Mouse (Mus musculus) hindlimb bud, embryonic 11.5 days (tissue): ENCODE measurements around the gene Prkcz.
"Not testable (repeated sequence)": the region's sequence is repeated elsewhere in the genome, so short reads cannot be mapped to it uniquely, and the experiment has no call there.

ENCODE experiments used
- DNase-seq: peaks from one replicate; pipeline ENCODE4 v3.0.0-alpha.2; 2012; ENCODE audit warnings: low read depth, low spot score; ENCODE audit errors: extremely low spot score

The Prkcz gene

DNA sequence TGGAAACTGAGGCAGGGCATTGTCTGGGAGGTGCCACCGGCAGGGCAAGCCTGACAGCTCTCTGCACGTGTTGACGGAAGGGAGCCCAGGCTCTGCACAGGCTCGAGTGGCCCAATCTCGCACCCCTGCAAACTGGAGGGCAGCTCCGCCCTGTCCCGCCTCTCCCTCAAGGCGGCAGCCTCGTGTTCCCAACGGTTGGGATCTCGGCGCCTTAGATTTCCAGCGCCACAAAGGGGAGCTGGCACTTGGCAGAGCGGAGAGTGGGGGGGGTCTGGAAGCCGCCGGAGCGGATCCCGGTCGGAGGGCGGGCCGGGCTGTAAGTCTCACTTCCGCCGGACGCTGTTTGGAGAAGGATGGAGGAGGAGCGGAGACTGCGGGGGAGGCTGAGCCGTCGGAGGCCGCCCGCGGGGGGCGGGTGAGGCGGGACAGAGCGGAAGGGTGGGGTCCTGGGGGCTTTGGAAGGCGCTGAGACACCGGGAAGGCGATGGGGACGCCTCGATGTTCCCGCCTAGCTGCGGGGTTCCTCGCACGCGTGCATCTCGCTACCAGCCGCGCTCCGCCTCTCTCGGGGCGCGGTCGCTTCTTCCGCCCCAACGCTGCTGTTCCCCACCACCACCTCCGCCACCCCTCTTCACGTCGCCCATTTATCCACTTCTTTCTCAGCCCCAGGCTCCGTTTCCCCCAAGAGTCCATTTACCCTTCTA, 111.4 kb downstream of the Prkcz start, which contains the start of gene Faap20:
Gene Faap20 (plus strand): TSS at position 155 of the 704 bp plus-strand sequence.
- no peak for DNase-seq

DNA sequence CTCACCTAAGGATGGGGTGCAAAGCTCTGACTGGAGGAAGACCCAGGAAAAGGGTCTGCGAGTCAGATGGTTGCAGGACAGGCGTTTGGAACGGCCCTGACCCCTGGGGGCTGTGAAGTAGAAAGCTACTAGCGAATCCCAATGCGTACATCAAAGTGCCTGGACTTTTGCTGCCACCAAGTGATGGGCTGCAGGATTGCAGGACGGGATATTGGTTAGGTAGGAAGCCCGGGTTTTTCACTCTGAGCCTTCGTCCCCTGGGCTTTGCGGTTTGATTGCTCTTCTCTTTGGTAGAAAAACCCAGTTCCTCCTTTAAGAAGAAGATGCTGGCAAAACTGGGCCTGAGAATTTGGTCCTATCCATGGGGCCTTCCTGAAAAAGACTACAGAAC, 111.9 kb downstream of the Prkcz start:
- DNase-seq = peak; percentile 98

DNA sequence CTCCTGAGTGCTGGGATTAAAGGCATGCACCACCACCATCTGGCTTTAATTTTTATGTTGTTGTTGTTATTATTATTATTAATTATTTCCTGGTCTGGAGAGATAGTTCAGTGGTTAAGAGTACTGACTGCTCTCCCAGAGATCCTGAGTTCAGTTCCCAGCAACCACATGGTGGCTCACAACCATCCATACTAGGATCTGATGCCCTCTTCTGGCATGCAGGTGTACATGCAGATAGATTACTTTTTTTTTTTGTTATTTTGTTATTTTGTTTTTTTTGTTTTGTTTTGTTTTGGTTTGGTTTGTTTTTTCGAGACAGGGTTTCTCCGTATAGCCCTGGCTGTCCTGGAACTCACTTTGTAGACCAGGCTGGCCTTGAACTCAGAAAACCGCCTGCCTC, 113.1 kb downstream of the Prkcz start:
- not testable (repeated sequence) for DNase-seq

DNA sequence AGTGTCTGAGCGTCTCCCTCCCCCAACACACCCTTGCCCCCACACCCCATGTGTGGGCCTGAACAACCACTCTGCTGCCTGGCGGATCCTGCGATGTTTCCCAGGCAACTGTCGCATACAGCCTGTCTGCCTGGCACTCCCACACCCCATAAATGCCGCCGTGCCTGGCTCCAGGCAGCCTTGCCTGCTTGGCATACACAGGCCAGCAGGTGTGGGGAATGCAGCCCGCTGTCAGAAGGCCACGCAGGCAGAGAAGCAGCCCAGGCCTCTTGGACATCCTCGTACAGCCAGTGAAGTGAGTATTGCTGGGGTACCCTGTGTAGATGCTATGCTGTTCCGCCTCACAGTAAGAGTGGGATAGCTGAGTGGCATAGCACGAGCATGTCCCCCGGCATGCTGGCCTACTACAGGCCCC, 114.5 kb downstream of the Prkcz start:
- DNase-seq = no peak

DNA sequence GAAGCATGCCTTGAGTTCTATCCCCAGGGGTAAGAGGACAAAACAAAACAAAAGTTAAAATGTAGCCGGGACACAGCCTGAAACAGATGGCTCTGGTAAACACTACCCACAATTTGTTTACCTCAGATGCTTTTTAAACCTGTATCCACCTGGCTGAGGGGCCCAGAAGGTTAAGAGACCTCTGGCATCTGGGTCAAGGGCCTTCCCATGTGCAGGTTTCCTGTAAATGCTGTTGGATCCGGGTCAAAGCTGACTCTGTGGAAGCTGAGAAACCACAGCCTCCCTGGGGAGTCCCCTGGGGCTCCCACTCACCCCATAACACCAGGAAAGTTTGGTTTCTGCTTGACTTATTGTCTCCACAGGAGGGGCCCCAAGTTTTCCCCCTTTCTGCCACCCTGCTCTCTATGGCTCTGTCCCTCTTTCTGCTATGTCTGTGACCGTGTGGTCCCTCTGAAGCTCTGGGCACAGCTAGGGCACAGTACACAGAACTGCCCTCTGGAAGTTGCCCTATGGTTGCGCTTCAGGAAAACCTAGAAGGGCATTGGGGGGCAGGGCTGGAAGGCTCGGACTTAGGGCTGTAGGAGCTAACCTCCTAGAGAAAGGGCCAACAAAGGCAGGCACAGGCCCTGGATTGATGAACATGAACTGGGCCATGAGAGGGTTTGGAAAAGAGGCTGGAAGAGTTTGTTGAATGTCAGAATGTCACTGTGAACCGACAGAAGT, 115.2 kb downstream of the Prkcz start:
- no peak for DNase-seq

DNA sequence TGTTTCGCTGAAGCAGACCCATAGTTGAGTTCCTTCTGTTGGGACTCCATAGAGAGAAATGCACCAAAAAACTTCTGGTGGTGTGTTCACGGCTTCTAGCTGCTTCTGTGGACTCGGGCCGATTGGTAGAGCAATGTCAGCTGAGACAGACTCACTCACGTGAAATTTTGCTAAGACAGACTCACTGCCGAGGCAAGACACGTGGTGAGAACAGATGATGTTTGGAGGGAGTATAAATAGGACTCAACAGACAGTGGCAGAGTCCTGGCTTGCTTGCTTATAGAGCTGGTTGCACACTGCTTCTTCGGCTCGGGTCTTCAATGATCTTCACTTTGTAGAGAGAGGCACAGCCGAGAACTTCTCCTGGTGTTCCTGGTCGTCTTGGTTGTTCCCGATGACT, 117.9 kb downstream of the Prkcz start:
- DNase-seq = no peak

DNA sequence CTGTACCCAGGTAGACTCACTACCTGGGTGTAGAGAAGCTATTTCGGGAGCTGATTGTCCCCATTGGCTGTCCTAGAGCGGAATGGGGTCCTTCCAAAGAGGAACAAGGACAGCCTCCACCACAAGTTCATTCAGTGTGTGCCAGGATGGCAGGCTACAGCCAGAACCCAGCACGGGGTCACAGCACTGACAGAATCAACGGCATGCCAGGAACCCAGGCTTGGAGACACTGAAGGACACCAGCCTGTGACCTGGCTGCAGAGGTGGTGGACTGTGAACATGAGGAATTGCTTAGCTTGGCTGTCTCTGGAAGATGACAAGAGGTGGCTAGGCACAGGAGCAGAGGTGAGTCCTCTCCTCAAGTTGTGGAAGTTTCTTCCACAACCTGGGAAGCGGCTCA, 118.9 kb downstream of the Prkcz start:
- no peak for DNase-seq

DNA sequence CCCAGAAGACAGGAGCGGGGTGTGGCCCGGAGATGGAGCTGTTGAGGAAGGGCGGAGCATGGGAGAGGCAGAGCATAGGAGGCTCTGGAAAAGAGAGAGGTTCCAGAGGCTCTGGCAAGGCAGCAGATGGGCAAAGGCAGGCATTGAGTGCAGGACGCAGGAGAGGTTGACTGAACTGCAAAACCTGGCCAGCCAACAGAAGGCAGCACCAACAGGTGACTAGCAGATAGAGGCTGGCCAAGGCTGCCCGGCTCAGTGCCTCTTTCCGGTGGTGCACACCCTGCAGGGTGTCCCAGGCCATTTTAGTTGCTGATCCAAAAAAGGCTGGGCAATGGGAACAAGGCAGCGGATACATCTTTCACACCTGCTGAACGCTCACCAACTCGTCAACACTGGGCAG, 119.4 kb downstream of the Prkcz start:
- DNase-seq = no peak

DNA sequence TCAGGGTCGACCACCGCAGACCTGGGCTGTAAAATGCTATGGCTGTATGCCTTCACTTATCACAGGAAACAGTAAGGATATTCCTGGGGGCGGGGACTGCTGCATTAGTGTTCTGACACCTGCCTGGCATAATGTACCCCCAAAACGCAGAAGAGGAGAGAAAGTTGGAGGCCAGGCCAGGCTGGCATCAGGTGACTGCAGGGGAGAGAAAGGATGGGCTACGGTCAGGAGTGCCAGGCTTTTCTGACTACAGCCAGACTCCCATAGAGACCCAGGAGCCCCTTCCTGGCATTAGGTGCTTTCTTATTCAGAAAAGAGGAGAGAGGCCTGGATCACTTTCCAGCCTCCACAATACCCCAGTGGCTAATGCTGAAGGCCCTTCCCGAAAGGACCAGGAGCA, 121.7 kb downstream of the Prkcz start:
- no peak for DNase-seq

DNA sequence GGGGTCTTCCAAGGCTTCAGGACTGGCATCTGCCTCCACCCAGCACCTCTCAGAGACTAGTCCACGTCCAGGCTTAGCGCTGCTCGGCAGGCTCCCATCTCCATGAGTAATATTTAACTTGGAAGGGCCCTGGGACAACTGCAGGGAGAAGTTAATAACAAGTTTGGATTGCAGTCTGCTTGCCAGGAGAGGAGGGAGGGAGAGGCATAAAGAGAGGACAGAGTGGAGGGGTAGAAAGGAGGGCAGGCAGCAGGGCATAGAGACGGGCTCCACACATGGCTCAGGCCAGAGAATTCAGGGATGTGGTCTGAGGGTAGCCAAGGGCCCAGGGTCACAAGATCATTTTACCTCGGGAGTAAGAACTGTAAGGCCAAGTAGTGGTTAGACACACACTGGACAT, 122.9 kb downstream of the Prkcz start:
- DNase-seq = no peak

DNA sequence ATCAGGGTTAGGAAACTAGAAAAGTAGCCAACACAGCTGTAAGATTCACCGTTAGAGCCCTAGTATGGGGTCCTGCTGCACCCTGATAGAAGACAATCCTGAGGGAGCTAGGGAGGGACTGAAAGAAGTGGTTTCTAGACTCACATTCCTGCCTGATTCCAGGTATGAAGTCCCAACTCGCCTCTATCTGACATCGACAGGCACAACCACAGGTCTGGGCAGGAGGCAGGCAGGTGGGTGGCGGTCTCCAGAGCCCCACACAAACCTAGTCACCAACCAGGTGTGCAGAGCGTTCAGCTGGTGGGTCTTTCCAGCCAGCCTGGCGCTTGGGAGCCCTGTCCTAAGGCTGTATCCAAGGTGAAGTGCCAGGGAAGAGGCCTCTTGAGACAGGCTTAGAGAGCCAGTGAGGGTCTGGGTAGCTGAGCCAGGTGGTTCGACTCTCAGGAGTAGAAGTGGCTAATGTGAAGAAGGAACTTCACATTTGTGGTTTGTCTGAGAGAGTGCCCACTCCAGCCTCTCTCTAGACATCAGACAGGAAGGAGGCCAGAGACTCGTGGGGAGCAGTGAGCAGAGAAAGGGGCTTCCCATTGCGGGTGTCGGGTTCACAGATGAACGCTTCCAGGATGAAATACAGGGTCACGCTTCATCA, 124.3 kb downstream of the Prkcz start:
- no peak for DNase-seq

DNA sequence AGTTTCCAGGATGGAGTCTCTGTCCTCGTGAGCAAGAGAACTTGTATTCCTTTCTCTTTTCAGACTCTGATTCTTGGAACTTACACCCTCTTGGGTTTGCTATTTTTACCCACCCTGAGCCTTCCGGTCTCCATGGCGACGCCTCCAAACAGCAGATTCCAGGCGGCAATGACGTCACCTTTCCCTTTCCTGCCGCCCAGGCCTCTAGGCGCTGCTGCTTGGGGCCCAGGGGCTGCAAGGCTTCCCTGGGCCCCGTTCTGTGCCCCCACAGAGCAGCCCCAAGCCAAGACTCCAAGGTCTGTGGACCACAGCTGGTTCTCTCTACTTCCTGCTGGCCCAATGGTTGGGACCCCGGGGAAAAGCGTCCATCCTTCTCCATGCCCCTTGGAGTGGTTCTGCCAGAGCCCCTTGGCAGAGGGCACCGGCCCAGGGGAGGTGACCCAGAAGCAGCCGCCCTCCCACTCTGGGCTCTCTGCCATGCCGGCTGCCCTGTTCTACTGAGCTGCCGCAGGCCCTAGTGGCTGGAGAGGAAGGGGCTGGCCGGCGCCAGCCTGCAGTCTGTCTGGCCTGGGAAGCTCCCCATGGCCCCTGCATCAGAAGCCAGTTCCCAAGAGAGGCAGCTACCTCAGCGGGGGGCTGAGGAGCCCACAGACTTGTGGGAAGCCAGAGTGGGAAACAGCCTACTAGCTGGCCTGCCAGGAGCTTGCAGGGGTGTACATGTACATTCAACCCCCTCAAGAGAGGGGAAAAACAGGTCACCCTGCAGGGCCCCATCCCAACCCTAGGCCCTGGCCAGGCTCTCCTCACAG, 125.6 kb downstream of the Prkcz start:
- peak; percentile 68 for DNase-seq

DNA sequence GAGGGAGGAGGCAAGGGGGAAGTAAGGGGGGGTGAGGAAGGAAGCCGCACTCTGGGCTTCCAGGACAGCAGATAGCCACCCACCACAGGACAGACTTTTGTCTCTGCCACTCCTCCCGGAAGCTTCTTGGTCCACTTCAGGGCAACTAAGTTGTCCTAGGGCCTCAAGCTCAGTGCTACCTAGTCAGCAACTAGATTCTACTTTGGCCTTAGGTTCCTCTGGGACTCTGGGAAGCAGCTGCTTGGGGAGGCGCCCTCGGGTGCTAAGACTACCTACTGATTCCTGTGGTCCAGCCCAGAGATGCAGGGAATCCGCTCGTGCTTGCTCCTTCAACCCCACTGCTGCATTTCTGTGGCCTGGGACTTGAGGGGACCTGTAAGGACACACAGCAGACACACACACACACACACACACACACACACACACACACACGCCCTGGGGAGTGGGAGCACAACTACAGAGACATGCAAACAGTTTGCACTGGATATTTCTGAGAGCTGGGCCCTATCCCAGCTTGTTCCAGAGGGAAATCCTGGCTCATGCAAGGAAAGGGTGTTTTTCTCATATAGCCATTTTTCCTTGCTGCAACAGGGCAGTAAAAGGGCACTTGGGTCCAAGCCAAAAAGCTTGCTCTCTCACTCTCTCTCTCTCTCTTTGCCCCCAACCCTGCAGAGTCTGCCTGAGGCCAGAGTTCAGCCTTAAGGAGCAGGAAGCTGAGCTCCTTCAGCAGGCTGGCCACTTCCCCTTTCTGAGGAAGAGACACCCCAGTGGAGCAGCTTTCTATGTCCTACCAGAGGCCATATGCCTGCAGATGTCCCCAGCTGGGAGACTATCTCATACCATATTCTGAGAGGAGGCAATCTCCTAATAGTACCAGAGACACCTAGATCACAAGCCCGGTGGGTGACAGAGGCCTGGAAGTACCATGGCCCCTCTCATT, 126.5 kb downstream of the Prkcz start:
- DNase-seq = no peak

DNA sequence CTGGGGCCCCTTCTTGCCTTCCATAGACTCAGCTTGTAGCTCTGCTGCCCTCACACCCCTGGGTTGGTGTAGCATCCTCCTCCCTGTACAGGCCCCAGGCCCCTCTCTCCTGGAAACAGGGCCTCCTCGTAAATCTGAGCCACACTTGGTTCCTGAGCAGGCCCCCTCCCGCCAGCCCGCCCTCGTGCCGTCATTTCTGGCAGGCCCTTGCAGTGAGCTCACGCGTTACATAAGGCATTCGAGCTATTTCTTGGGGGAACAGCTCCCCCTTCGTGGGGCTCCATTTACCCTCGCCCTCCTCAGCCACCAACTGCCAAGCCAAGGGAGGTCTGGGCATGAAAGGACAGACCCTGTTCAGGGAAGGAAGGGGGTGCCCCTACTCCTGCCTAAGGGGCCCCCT, 127.3 kb downstream of the Prkcz start:
- DNase-seq = no peak

DNA sequence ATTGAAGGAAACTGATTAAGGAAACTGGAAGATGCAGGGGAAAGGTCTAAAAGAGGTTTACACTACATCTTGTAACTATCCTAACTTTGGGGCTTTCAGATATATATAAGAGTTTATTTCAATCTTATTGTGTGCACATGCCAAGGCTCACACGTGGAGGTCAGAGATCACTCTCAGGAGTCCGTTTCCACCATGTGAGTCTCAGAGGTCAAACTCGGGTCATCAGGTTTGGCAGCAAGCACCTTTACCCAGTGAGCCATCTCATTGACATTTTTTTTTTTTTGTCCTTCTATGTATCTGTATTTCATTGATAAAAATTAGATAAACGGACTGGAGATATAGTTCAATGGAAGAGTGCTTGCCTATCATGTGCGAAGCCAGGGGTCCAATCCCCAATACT, 132.7 kb downstream of the Prkcz start:
- DNase-seq = no peak

DNA sequence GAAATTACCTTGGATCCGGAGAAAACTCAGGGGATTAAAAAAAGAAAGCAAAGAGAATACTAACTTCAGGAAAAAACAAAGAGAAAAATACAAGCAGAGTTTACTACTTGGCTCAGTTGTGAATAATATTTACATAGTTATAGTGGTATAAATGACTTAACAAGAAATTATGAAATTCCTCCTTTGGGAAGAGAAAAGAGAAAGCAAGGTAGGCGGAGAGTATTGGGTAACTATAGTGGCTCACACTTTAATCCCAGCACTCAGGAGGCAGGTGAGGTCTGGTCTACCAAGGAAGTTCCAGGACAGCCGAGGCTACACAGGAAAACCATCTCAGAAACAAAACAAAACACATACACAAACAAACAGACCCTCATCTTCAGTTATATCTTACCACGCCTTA, 133.2 kb downstream of the Prkcz start:
- DNase-seq = no peak

DNA sequence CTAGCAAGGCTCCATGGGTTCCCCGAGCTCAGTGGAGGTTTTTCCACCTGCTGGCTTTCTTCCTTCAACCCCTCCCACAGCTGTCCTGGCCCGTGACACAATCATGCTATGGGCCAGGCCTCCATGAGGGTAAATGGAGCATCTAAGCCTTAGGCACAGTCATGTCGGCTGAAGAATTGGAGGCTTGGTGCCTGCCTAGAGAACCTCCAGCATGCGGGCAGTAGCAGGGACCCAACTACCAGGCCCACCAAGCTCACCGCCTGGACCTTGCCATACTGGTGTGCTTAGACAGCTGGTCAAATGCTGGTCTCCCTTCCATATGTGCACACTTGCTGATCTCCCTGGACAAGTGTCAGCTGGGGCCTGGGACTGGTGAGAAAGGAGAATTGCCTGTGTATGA, 135.2 kb downstream of the Prkcz start:
- no peak for DNase-seq

DNA sequence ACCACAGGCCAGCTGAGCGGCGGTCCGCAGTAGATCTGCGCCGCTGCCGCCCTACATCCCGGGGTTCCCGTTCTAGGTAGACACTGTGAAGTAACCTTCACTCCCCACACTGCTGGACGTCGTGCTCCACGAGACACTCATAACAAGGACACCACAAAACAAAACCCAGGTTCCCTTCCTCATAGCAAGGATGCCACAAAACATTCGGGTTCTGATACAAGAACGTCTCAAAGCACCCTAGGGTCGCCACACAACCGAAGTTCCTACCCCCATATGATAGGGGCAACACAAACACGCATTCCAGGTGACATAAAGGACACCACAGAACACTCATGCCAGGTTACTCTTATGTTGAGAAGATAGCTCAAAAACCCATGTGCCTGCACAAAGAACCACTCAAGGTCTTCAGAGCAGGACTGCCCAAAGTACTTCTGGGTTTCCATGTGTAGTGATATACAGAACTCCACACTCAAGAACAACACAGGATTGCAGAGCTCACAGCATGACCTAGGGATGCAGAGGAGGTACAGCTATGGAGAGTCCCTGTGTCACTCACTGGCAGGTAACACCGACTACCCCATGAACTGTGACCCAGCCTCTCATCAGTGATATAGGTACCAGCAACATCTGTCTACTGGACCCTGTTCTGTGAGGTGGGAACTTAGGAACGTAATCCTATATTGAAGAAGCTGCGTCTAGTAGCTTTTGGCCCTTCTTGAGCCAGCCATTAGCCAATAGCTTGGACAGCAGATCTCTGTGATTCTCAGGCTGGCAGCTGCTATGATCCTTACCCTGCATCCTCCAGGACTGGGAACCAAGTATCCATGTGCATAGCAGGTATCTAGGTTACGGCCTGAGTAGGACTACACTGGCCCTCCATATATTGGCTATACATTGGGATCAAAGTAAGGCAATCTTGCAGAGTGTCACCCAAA, 137.3 kb downstream of the Prkcz start:
- no peak for DNase-seq
